Mouse (Mus musculus) ZHBTc4 (cell line): ENCODE results near the gene Fam129a.

Source experiments
- DNase-seq: peaks from one replicate; pipeline ENCODE4 v3.0.0-alpha.2; 2011; ENCODE audit warnings: low read depth, low spot score

Fam129a gene

DNA sequence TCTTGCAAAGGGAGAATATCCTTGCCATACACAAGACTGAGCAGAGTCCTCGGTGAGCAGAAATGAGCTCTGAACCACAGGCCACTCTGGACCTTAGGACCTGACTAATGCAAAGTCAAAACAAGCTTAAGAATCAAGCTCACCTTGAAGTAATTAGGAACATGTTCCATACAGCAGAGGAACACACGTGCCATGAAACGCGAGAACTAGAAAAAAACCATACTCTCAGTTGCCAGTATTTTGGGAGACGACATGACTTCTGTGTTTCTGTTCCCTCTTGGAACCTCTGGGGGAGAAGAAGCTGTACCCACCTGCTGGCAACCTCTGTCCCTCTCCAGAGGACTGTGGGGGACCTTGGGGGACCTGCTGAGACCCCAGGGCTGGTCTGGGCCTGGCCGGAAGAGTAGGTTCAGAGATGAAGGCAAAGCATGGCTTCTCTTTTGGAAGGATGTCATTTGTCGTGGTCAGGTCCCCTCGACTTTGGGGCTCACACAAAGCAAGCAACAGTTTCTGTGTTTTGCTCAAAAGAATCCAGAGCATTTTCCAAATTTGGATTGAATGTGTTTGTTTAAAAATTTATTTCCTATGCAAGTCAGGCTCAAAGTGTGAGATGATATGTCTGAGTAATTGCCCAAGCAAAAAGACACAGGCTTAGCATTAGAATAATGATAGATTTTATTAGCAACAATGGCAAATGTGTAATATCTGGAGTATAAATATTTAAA is 12.6 kb downstream of the Fam129a start:
- DNase-seq: no peak

DNA sequence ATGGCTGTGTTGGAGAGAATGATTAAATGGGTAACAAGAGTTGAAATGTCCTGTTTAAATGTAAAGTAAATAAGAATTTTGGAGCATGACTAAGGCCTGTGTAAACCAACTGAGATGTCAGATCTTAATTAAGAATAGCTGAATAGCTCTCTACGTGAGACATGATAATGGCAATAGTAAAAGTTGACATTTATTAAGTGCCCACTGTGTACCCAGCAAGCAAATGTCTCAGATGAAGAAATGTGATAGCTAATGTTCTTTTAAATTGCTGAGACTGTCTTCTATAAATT is 13.1 kb downstream of the Fam129a start:
- no peak for DNase-seq

DNA sequence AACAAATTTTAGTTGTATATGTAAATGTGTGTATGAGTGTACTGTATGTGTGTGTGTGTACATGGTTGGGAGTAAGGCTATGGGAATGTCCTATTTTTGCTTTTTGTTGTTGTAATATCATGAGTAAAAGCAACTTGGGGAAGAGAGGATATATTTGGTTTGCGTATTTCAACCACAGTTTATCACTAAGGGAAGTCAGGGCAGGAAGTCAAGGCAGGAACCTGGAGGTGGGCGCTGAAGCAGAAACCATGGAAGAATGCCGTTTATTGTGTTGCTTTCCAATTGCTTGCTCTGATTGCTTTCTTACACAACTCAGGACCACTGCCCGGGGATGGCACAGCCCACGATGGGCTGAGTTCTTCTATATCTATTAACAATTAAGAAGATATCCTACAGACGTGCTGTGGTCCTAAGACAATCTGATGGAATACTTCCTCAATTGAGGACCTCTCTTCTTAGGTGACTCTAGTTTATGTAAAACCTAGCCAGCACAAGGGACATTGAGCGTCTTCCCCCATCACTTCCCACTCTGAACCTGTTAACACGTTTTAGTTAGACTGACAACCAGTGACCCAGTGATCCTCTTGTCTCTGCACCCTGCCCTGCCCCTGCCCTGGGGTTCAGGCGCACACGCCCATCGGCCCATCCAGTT is 13.7 kb downstream of the Fam129a start:
- peak; percentile 22 for DNase-seq

DNA sequence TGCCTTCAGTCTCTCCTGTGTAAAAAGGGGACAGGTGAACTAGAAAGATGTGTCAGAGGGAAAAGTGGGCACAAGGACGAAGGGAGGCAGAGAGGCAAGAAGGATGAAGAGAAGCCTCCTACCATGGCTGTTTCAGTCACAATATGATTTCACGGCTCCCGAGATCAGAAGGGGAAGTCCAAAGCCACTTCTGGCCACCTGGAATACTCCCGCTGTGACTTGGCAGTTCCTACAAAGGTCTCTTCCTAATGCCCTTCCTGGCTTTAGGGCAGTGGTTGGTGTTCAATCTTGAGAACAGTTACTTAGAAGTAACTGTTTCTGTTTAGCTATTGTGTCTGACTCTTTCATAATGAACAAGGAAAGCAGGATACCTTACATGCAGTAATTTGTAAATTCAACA is 14.7 kb downstream of the Fam129a start:
- DNase-seq: no peak

DNA sequence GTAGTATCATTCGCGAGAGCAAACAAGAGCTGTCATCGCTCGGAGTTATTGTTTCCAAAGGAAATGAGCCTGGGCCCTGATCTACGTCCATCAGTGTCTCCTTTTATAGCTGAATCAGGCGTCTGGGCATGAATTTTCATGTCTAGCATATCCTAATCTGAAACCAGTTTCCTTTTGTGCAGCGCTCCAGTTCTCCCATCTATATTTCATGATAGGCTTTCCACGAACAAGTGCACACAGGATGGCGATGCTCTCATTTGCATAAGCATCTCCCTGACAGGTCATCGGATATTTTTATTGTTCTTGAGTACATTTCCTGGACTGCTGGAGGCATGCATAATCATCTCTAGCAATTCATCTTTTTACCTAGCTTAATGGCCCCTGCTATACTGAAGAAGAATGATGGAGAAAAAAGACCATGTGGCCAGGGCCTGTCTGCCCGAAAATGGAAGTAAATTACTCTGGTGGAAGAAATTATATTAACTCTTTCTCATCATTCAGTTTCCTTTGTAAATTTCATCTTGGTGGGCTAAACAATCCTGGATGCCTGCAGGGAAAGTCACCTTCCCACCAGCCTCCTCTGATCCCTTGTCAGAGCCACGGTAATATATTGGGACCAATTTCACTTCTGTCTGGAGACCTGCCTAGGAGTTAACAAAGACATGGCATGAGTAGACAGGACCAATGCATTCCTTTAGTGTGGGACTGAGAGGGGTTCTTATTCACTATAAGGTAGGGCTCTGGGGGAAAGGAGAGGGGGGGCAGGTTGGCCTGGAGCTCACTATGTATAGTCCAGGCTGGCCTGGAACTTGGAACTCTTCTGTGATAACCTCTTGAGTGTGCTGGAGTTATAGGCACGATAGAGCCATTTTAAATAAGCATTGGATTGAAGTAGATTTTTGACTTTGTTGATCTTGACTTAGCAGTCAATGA is 21.4 kb downstream of the Fam129a start:
- DNase-seq: no peak

DNA sequence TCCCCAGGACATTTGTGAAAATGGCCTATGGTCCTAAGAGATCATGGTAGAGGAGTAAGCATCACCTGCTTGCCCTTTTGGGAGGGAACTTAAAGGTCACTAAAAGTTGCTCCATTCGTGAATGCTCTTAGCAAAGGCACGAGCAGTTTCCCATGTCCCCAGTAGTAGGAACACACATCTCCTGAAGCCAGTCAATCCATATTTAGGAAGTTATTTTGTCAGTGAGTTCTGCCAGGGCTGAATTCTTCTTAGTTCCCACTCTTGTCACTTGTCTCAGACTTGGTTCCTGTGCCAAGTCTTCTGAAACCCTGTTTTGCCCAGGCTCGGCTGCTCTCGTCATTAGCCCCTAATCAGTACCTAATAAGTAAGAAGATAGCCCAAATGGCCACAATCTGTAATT is 23.9 kb downstream of the Fam129a start:
- no peak for DNase-seq

DNA sequence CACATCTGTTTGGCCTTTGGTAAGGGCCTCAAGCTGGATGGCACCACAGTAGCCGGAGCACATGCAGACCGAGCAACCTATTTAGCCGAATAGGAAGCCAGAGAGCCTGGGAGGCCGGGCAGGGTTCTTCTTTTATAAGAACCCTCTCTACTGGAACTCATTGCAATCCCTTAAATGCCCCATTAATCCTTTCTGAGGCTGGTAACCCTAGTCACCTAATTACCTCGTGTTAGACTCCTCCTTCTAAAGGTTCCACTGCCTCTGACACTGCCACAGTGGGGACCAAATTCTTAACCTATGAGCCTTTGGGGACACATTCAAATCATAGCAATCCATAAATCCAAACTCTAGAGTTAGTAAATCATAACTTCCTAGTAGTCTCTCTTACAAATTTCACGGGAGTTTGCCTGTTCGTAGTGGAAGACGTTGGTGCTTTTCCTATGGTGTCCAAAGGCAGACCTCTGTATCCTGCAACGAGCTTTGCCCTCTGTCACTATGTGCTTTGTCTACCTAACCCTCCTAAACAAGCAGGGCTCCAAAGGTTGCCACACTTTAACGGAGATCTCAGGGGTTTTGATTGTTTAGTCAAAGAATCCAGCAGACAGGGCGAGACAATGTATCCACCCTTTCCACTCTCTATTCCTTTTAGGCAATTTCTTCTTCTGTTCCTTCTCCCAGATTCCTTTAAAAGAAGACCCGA is 24.8 kb downstream of the Fam129a start:
- no peak for DNase-seq

DNA sequence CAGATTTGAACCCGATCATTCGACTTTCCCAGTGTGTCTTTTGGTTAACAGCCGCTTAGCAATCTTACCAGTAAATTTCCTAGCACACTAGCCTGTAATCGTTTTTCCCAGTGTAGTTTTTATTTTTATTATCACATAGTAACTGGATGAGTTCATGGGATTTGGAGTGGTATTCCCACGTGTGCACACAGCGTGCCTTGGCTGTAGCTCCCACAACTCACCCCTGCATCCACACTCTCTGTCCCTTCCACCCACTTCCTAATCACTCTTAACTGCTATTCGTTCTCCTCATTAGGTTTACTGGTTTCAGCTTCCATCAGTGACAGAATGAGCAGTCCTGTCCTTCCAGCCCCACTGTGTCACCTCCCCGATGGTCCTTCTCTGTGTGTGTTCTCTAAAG is 25.6 kb downstream of the Fam129a start:
- DNase-seq: no peak

DNA sequence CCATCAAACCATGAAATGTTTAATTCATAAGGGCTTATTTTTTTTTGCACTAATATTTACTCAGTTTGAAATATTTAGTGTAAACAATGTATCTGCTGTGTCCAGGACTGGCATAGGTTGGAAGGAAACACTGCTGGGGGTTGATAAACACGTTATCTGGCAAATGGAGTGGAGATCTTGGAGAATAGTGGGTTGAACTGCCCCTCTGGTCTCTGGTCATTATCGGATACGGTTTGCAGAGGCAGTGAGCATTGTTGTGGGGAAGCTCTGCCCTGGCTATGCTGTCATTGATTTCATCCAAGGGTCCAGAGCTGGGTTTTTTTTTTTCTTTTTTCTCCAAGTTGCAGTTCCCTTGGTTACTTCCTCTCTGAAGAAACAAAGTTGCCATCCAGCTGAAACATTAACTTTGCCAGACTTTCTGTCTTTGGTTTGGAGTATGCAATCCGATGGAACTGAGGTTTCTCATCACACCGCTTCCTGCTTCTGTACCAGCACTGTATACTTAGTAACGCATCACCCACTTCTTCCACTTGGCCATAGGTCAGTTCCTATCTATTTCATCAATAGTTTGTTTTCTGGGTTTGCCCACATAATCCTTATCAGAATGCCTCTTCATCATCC is 26.8 kb downstream of the Fam129a start:
- DNase-seq: no peak

DNA sequence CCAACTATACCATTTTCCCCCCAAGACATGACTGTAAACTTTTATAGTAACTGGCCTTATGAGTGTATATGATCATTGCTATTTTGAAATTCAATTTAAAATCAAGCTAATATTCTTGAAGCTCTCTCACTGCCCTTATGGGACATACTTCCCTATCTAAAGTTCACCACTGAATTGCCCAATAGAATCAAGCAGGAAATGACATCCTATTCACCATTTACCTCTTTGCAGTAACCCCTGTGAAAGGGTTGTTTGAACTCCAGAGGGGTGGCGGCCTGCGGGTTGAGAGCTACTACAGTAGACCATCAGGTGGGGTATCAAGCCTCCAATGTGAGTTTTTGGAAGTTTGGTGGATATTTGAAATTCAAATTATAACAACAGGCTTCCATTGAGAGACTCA is 27.9 kb downstream of the Fam129a start:
- no peak for DNase-seq

DNA sequence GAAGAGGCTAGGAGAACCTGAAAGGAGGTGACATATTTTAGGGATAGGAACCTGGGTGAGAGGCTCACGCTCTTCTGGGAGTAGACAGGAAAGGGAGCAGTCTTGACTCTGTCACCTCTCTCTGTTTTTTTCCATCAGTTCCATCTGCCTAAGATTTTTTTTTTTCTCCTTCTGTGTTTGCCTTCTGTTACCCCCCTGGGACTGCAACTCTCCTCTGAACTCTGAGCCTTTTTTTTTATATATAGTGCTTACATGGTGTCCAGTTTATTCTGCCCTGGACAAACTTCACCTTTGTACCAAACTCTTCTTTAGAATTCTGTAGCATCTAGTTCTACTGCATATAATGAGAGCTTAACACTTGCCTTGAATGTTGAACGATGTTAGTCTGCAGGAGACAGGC is 33.3 kb downstream of the Fam129a start:
- DNase-seq: no peak

DNA sequence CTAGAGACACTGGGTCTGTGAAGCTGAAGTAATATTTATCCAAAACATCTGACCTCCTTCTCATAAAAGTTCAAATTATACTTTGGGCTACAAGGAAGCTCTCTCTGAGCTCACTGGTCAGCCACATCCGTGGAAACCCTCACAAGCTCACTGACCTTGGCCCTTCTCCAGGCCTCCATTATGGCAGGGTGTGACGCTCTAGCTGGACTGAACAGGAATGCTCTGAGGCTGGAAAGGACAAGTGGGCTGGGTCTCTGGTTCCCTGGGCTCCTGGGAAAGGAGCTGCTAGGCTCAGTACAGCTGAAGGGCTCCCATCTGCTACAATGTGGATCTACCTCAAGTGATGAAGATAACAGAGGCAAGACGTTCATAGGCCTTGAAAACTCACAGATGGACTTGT is 37.0 kb downstream of the Fam129a start:
- DNase-seq: peak; percentile 28

DNA sequence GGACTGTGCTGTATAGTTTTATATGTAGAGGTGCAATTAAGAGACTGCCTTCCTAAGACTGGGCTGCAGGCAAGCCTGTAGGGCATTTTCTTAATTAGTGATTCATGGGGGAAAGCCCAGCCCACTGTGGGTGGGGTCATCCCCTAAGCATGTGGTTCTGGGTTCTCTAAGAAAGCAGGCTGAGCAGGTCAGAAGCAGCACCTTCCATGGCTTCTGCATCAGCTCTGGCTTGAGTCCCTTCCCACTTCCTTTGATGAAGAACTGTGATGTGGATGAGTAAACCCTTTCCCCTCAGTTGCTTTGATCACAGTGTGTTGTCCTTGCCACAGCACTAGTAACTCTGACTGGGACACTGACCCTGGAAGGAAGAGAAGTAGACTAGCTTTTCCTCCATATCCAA is 39.6 kb downstream of the Fam129a start:
- peak; percentile 48 for DNase-seq

DNA sequence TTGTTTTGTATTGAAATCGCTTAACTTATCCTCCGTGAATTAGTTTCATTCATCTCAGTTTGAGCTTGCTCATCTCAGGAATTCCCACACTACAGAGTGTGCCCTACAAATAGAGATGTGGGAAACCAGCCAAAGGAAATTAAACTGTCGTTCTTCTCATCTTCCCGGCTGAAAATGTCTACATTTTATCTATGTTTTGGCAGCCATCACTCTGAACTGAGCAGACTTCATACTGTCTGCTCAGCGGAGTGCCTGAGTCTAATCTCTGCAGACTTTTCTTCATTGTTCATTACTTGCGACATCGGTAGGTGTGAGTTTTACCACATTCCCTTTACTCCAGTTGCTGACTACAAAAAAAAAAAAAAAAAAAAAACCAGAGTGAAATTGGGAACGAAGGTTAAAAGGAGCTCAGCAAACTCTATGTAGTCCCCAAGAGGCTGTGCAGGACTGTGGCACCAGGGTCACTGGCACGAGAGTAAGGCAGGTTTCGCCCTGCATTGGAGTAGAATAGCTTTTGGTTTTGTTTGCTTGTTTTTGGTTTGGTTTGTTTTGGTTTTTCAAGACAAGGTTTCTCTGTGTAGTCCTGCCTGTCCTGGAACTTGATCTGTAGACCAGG is 43.4 kb downstream of the Fam129a start:
- DNase-seq: no peak

DNA sequence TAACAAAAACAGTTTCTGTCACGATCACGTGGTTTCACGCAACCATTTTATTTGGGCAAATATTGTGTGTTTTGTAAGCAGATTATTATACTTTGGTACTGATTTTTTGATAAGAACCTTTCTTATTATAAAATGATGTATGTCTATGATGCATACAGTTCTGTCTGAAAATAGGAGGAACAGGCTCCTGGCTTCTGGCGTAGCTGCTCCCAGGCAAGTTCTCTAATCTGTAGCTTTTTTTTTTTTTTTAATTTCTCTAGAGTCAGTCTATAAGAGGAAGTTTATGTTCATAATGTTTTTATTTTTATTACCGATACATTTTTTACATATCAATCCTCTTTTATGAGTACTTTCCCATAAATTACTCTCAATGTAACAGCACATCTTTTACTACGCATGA is 44.6 kb downstream of the Fam129a start:
- DNase-seq: no peak

DNA sequence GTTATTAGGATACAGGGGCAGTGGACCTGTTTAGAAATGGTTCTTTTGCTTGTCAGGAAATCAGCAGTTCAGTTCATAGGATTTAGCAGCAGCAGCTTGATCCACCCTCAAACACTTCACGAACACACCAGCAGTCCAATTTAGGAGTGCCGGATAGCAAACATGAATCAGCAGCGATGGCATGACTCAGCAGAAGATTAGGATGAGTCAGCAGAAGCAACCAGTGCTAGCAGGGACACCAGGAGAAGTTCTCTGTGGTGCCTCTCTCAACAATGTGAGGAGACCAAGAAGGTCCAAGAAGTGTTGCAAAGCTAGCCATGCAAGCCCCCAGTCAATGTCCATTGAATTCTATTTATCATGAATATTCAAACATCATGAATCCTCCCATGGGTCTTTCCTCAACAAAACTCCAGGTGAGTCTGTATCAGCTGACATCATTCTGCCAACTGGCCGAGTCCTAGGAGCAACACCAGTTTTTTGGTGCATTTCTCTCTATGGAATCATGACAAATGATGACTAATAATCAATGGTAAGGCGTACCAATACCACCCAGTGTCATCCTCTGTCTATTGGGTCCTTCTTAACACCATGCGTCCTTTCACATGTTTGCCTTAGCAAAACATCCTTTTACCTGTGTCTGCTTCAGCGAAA is 45.7 kb downstream of the Fam129a start:
- DNase-seq: peak; percentile 62

DNA sequence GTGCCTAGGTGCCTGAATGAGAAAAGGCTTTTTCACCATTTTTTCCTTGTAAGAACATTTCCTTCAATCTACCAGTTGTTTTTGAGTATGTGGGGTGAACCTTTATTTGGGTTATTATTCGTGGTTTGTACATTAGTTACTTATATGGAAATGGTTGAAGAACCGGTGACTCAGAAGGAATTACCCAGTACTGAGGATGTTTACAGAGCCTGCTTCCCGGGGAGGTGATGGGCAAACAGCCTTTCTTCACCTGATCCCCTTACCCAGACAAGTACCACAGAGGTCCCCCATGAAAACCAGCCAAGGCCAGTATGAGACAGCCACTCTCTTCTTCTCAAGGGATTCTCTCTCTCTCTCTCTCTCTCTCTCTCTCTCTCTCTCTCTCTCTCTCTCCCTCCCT is 47.3 kb downstream of the Fam129a start:
- DNase-seq: no peak

DNA sequence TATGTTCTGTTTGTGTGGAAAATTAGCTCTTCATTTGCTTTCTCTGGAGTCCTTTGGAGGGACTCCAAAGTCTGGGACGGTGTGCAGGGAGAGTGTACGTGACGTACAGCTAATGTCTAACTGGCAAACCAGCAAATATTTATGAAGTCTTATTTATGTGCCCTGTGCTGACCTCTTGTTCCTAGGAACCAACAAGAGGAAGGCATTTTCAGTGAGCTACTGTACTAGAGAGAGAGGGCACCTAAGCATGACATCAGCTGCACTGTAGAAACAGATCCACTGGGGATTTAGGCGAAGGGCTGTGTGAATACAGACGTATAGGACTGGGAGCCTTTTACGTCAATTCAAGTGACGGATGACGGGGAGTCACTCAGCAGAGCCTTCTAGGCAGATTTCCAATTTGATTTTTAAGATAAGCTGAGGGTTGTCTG is 48.3 kb downstream of the Fam129a start:
- DNase-seq: no peak

DNA sequence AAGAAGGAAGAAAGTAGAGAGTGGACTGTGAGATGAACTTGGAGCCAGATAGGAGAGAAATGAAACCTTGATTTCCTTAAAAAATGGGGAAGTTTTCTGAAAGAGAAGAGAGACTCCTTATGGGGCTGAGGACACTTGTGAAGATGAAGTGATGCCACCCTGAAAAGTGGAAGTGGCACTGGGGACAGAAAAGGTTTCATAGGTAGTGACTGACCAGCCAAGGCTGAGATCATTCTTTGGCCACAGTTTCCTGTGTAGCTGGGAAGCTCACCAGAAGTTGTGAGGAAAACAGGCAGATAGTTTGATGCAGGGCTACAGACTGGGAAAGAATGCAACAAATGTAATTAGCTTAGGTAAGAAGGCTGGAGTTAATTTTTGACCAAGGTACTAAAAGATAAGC is 49.7 kb downstream of the Fam129a start:
- DNase-seq: no peak

DNA sequence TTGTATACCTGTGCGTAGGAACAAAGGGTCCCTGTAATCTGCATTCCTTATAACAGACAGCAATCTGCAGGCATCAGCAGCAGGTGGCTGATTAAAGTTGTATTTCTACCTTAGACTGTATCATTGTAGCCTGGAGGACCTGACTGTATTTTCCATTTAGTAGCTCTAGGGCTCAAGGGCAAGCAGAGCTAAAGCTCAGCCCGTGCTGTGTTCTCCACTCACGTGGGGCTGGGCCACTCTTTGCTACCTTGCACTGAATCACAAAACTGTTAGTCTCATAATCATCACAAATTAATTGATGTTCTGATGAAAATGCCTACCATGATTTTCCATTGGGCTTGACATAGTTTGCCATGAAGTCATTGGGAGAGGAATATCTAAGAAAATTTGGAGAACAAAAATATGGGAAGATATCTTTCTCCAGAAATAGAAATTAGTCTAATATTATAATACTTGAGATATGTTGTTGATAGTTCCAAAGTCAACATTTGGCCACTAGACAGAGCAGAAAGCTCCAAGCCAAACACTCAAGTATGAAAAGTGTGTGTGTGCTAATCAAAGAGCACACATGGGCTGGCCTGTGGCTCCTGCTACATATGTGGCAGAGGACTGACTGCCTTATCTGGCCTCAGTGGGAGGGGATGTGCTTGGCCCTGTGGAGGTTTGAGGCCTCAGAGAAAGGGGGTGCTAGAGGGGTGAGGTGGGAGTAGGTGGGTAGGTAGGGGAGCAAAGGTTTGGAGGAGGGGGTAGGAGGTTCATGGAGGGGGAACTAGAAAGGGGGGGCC is 53.6 kb downstream of the Fam129a start:
- no peak for DNase-seq
